Comparison of ENCODE assay signal across 9 mouse cellular contexts in the genomic region with DNA sequence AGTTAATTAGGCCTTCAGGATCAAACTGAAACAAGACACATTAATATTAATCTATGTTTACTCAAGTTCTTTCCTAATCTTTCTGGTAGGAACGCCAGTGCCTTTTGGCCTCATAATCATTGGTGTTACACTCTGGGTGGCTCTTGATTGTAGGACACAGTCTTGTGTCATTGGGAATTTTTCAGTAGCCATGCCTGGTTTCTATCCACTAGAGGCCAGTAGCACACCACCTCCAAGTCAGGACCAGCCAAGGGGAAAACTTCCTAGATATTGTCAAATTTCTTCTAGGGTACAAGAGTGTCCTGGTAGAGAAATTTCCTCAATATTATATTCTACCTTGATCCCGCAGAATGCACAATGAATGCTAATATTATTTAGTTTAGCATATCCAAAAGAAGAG.
DNase-seq lines count a peak whose midpoint lies in the region; ATAC-seq and TF ChIP-seq lines count a peak whose summit lies in the region.
"Had no signal": no experiment of that assay in that cellular context is flagged by ENCODE, and none has a peak within 500 bp of the region (broad histone marks: within the 10 kb centered on the region; RNA-seq: fewer than 3 reads in every experiment).

No protein-coding gene starts in this region.

- H3K27ac ChIP-seq in gastrocnemius, adult 2 months, result no peak overlapping the region
- no peak overlapping the region for H3K27ac ChIP-seq in embryonic facial prominence, embryonic 14.5 days (replicated peaks; ENCODE audit: low read depth, low read length)

- no peaks in the 10 kb centered on the region for H3K27me3 ChIP-seq in embryonic facial prominence, embryonic 14.5 days (replicated peaks; ENCODE audit: control insufficient read depth, insufficient read depth, low read length)

- ATAC-seq in embryonic facial prominence, embryonic 14.5 days (ENCODE audit: low read depth), result 0 out of 2 replicates have a peak, but pooled peaks have one; percentile 26

- WGBS in embryonic facial prominence, embryonic 14.5 days, result 47% methylated on average over 2 of the region's 2 CpGs

- no peak overlapping the region for H3K4me3 ChIP-seq in gastrocnemius, adult 2 months
- no peak overlapping the region for H3K4me3 ChIP-seq in embryonic facial prominence, embryonic 14.5 days (ENCODE audit: low read depth, low read length)

- H3K4me1 ChIP-seq in embryonic facial prominence, embryonic 14.5 days (ENCODE audit: control insufficient read depth, insufficient read depth, low read length), result no peaks in the 10 kb centered on the region

- DNase-seq in gastrocnemius, adult 2 months, result no peak
- no peak for DNase-seq in gastrocnemius, adult 8-10 months (ENCODE audit: low spot score in 2 of 2)
- peak; percentile 44 for DNase-seq in 416B (ENCODE audit: low read depth)
- DNase-seq in adrenal gland, postnatal 36 days, result peak; percentile 16 to 48
- peak; percentile 47 for DNase-seq in embryonic facial prominence, embryonic 14.5 days (ENCODE audit: low spot score)
- DNase-seq in kidney, postnatal 14 days, result peak; percentile 37
- peak; percentile 31 for DNase-seq in lung, postnatal 14 days
- peak; percentile 10 for DNase-seq in yolk sac, embryonic 10.5 days (ENCODE audit: low spot score)

- intact Hi-C loops in gastrocnemius, adult 2 months (cut with DNase I), result no loop called here

- H3K36me3 ChIP-seq in embryonic facial prominence, embryonic 14.5 days (ENCODE audit: control insufficient read depth, insufficient read depth, low read length), result no peaks in the 10 kb centered on the region
- H3K36me3 ChIP-seq: G1E had no signal

- H3K9me3 ChIP-seq in embryonic facial prominence, embryonic 14.5 days (ENCODE audit: control insufficient read depth, low read length), result no peaks in the 10 kb centered on the region
- H3K9me3 ChIP-seq: G1E had no signal

- peak; percentile 69 for TF ChIP-seq CTCF in gastrocnemius, adult 2 months (IDR thresholded peaks at IDR 0.05)

- H3K9ac ChIP-seq in embryonic facial prominence, embryonic 14.5 days (ENCODE audit: low read depth, low read length), result no peak overlapping the region

- H3K4me2 ChIP-seq in embryonic facial prominence, embryonic 14.5 days (ENCODE audit: low read depth, low read length), result no peak overlapping the region

Comparison
In these comparisons a context has a peak if more than half of its experiments do, and no peak if none do; other contexts are left out.
1. DNase-seq: peak in 416B (single experiment), adrenal gland, postnatal 36 days (2 of 2), embryonic facial prominence, embryonic 14.5 days (single experiment), kidney, postnatal 14 days (single experiment), lung, postnatal 14 days (single experiment) and yolk sac, embryonic 10.5 days (single experiment); none in gastrocnemius, adult 2 months (single experiment) and gastrocnemius, adult 8-10 months (0 of 2).